ENCODE assay signal across 31 mouse cellular contexts in genomic region chr14:96471812-96472211, GRCm38 (mm10). TPM values are rescaled to one million over a fixed set of nuclear protein-coding genes. Genes with fewer than 3 reads are reported as not detected.
A peak's percentile ranks its signal among the peaks of the same experiment; 100 is the strongest.
DNase-seq lines count a peak whose midpoint lies in the region; ATAC-seq and TF ChIP-seq lines count a peak whose summit lies in the region.
"Had no signal": no experiment of that assay in that cellular context is flagged by ENCODE, and none has a peak within 500 bp of the region (broad histone marks: within the 10 kb centered on the region; RNA-seq: fewer than 3 reads in every experiment).

No protein-coding gene starts in this region.

- ATAC-seq in forebrain, embryonic 12.5 days (ENCODE audit: low FRiP score) = peak; percentile 72; the same call in 1 of the 2 replicates
- no peak for ATAC-seq in forebrain, postnatal 0 days
- no peak for ATAC-seq in hindbrain, postnatal 0 days
- ATAC-seq in hindbrain, embryonic 14.5 days (ENCODE audit: low FRiP score) = no peak
- ATAC-seq in monocyte, adult 5-6 weeks (replicated peaks; ENCODE audit: insufficient number of reproducible peaks, low FRiP score, low TSS enrichment, poor library complexity, severe bottlenecking) = no peak
- no peak for ATAC-seq in inflammation-experienced regulatory T-cells, adult 6 months
- ATAC-seq: activated CD4-positive, CD25-positive, alpha-beta regulatory T cell, adult 4 months; intestine, postnatal 0 days had no signal

- no peak overlapping the region for H3K4me2 ChIP-seq in forebrain, embryonic 12.5 days
- no peak overlapping the region for H3K4me2 ChIP-seq in forebrain, postnatal 0 days (ENCODE audit: low read depth)
- H3K4me2 ChIP-seq in hindbrain, postnatal 0 days (ENCODE audit: low read depth, low read length) = no peak overlapping the region
- H3K4me2 ChIP-seq in hindbrain, embryonic 14.5 days (replicated peaks) = no peak overlapping the region
- H3K4me2 ChIP-seq: embryonic facial prominence, embryonic 12.5 days; embryonic facial prominence, embryonic 15.5 days; heart, embryonic 13.5 days; hindbrain, embryonic 15.5 days had no signal

- H3K27ac ChIP-seq in forebrain, embryonic 12.5 days = no peak overlapping the region
- no peak overlapping the region for H3K27ac ChIP-seq in forebrain, postnatal 0 days (ENCODE audit: low read depth, low read length)
- H3K27ac ChIP-seq in hindbrain, postnatal 0 days = no peak overlapping the region
- H3K27ac ChIP-seq in hindbrain, embryonic 14.5 days = no peak overlapping the region
- H3K27ac ChIP-seq: embryonic facial prominence, embryonic 12.5 days; embryonic facial prominence, embryonic 15.5 days; heart, adult 2 months; heart, embryonic 10.5 days; heart, embryonic 13.5 days; hindbrain, embryonic 15.5 days had no signal

- H3K27me3 ChIP-seq in forebrain, embryonic 12.5 days = no peaks in the 10 kb centered on the region
- no peaks in the 10 kb centered on the region for H3K27me3 ChIP-seq in forebrain, postnatal 0 days (ENCODE audit: insufficient read depth, low read length)
- no peaks in the 10 kb centered on the region for H3K27me3 ChIP-seq in hindbrain, postnatal 0 days (ENCODE audit: insufficient read depth, low read length)
- H3K27me3 ChIP-seq in hindbrain, embryonic 14.5 days (ENCODE audit: control insufficient read depth, insufficient read depth, low read length) = no peaks in the 10 kb centered on the region
- H3K27me3 ChIP-seq: embryonic facial prominence, embryonic 12.5 days; embryonic facial prominence, embryonic 15.5 days; heart, embryonic 13.5 days; hindbrain, embryonic 15.5 days had no signal

- no peak for DNase-seq in forebrain, postnatal 0 days
- peak; percentile 12 for DNase-seq in hindbrain, postnatal 0 days (ENCODE audit: low spot score)
- DNase-seq in hindbrain, embryonic 14.5 days (ENCODE audit: low spot score) = no peak
- peak; percentile 49 for DNase-seq in retina, postnatal 1 day
- no peak for DNase-seq in retina, embryonic 14.5 days (ENCODE audit: low spot score)
- DNase-seq: adrenal gland, postnatal 10 days; adrenal gland, postnatal 36 days; cerebellum, adult 11 months; cerebellum, adult 2 months; cerebellum, adult 9-11 months; cerebellum, postnatal 25 days; gastrocnemius, postnatal 10 days; gastrocnemius, postnatal 36 days; heart, adult 2 months; heart, postnatal 14 days; heart, postnatal 4 days had no signal

- no peak overlapping the region for H3K9ac ChIP-seq in forebrain, embryonic 12.5 days
- no peak overlapping the region for H3K9ac ChIP-seq in forebrain, postnatal 0 days
- no peak overlapping the region for H3K9ac ChIP-seq in hindbrain, postnatal 0 days (replicated peaks; ENCODE audit: low read length)
- no peak overlapping the region for H3K9ac ChIP-seq in hindbrain, embryonic 14.5 days
- H3K9ac ChIP-seq: embryonic facial prominence, embryonic 12.5 days; embryonic facial prominence, embryonic 15.5 days; heart, embryonic 13.5 days; hindbrain, embryonic 15.5 days had no signal

- no peaks in the 10 kb centered on the region for H3K9me3 ChIP-seq in forebrain, embryonic 12.5 days
- H3K9me3 ChIP-seq in forebrain, postnatal 0 days (ENCODE audit: low read length) = no peaks in the 10 kb centered on the region
- no peaks in the 10 kb centered on the region for H3K9me3 ChIP-seq in hindbrain, postnatal 0 days (ENCODE audit: low read length)
- H3K9me3 ChIP-seq in hindbrain, embryonic 14.5 days (ENCODE audit: control insufficient read depth, low read length) = no peaks in the 10 kb centered on the region
- H3K9me3 ChIP-seq: embryonic facial prominence, embryonic 12.5 days; embryonic facial prominence, embryonic 15.5 days; heart, embryonic 10.5 days; heart, embryonic 13.5 days; hindbrain, embryonic 15.5 days had no signal

- TF ChIP-seq CTCF in forebrain, postnatal 0 days (IDR thresholded peaks at IDR 0.05; ENCODE audit: low read depth) = no peak
- no peak for TF ChIP-seq CTCF in hindbrain, postnatal 0 days (IDR thresholded peaks at IDR 0.05; ENCODE audit: low read depth)

- H3K4me1 ChIP-seq in forebrain, embryonic 12.5 days = no peaks in the 10 kb centered on the region
- no peaks in the 10 kb centered on the region for H3K4me1 ChIP-seq in forebrain, postnatal 0 days (ENCODE audit: insufficient read depth)
- no peaks in the 10 kb centered on the region for H3K4me1 ChIP-seq in hindbrain, postnatal 0 days (ENCODE audit: insufficient read depth, low read length)
- no peaks in the 10 kb centered on the region for H3K4me1 ChIP-seq in hindbrain, embryonic 14.5 days (replicated peaks; ENCODE audit: control insufficient read depth, insufficient read depth, low read length)
- H3K4me1 ChIP-seq: embryonic facial prominence, embryonic 12.5 days; embryonic facial prominence, embryonic 15.5 days; heart, embryonic 10.5 days; heart, embryonic 13.5 days; hindbrain, embryonic 15.5 days had no signal

- no peaks in the 10 kb centered on the region for H3K36me3 ChIP-seq in forebrain, embryonic 12.5 days (replicated peaks)
- H3K36me3 ChIP-seq in forebrain, postnatal 0 days (ENCODE audit: insufficient read depth) = no peaks in the 10 kb centered on the region
- no peaks in the 10 kb centered on the region for H3K36me3 ChIP-seq in hindbrain, postnatal 0 days (ENCODE audit: insufficient read depth, low read length)
- no peaks in the 10 kb centered on the region for H3K36me3 ChIP-seq in hindbrain, embryonic 14.5 days (replicated peaks; ENCODE audit: control insufficient read depth, insufficient read depth)
- H3K36me3 ChIP-seq: embryonic facial prominence, embryonic 12.5 days; embryonic facial prominence, embryonic 15.5 days; heart, embryonic 10.5 days; heart, embryonic 13.5 days; hindbrain, embryonic 15.5 days had no signal

- no peak overlapping the region for H3K4me3 ChIP-seq in forebrain, embryonic 12.5 days (replicated peaks)
- no peak overlapping the region for H3K4me3 ChIP-seq in forebrain, postnatal 0 days (ENCODE audit: low read depth, low read length)
- no peak overlapping the region for H3K4me3 ChIP-seq in hindbrain, postnatal 0 days (ENCODE audit: low read length)
- no peak overlapping the region for H3K4me3 ChIP-seq in hindbrain, embryonic 14.5 days (replicated peaks; ENCODE audit: low read length)
- H3K4me3 ChIP-seq: embryonic facial prominence, embryonic 12.5 days; embryonic facial prominence, embryonic 15.5 days; heart, adult 2 months; heart, embryonic 10.5 days; heart, embryonic 13.5 days; hindbrain, embryonic 15.5 days had no signal

- WGBS in forebrain, embryonic 12.5 days = 21% methylated on average over 2 of the region's 2 CpGs
- WGBS in forebrain, postnatal 0 days = 25% methylated on average over 2 of the region's 2 CpGs
- WGBS in hindbrain, postnatal 0 days = 58% methylated on average over 2 of the region's 2 CpGs
- 68% methylated on average over 2 of the region's 2 CpGs for WGBS in hindbrain, embryonic 14.5 days

RNA-seq across cellular contexts. Expression of gene Klhl1, which starts 47.1 kb away (rescaled TPM):
- 0.87 and 0.88 TPM in 2 replicates for polyA plus RNA-seq in forebrain, embryonic 12.5 days (2016; fragmentation: Nextera tagmentation; extraction: Ambion mirVana)
- 6.5 and 7.3 TPM in 2 replicates for total RNA-seq in forebrain, postnatal 0 days (2014; rRNA removed)
- polyA plus RNA-seq in forebrain, postnatal 0 days (2015; fragmentation: Nextera tagmentation; extraction: Ambion mirVana) = 2.8 and 2.9 TPM in 2 replicates
- total RNA-seq in hindbrain, postnatal 0 days (2014; rRNA removed) = 10.1 and 10.8 TPM in 2 replicates
- polyA plus RNA-seq in hindbrain, postnatal 0 days (2015; fragmentation: Nextera tagmentation; extraction: Ambion mirVana) = 6.7 and 7.2 TPM in 2 replicates
- polyA plus RNA-seq in hindbrain, embryonic 14.5 days (2014; fragmentation: Nextera tagmentation; extraction: Ambion mirVana) = 8.8 and 12.0 TPM in 2 replicates
- total RNA-seq in monocyte, adult 5-6 weeks (2017) = not detected in 3 replicates
- not detected for polyA plus RNA-seq in inflammation-experienced regulatory T-cells, adult 6 months (2017; shearing (Covaris generic))
- total RNA-seq: adrenal gland, postnatal 10 days; adrenal gland, postnatal 36 days; common myeloid progenitor, adult 5-6 weeks; ES-E14; gastrocnemius, adult 18-20 months; gastrocnemius, postnatal 10 days; gastrocnemius, postnatal 36 days; granulocyte monocyte progenitor cell, adult 5-6 weeks; heart, adult 2 months; heart, postnatal 14 days; heart, postnatal 4 days had no signal
- polyA plus RNA-seq: activated CD4-positive, CD25-positive, alpha-beta regulatory T cell, adult 4 months; heart, adult 2 months; heart, embryonic 10.5 days; heart, embryonic 13.5 days; heart, embryonic 16.5 days had no signal

Comparison
In these comparisons a context has a peak if more than half of its experiments do, and no peak if none do; other contexts are left out.
1. DNase-seq: peak in hindbrain, postnatal 0 days (single experiment) and retina, postnatal 1 day (single experiment); none in forebrain, postnatal 0 days (single experiment), hindbrain, embryonic 14.5 days (single experiment) and retina, embryonic 14.5 days (single experiment).